Mouse (Mus musculus) embryo, embryonic 10 days (tissue): Measurements from ENCODE around the gene D630039A03Rik.

ENCODE experiments used
- DNase-seq: peaks from one replicate; pipeline ENCODE4 v3.0.0-alpha.2; 2015; ENCODE audit warnings: low spot score

The D630039A03Rik gene

GRCm38 (mm10) chr4:57916201-57916661 lies at the start of gene D630039A03Rik:
Gene D630039A03Rik (minus strand): TSS chr4:57916297.
- DNase-seq, result no peak

- no peak for DNase-seq
Measured at GRCm38 (mm10) chr4:57965516-57965915, 49.4 kb upstream of the D630039A03Rik start.

DNA sequence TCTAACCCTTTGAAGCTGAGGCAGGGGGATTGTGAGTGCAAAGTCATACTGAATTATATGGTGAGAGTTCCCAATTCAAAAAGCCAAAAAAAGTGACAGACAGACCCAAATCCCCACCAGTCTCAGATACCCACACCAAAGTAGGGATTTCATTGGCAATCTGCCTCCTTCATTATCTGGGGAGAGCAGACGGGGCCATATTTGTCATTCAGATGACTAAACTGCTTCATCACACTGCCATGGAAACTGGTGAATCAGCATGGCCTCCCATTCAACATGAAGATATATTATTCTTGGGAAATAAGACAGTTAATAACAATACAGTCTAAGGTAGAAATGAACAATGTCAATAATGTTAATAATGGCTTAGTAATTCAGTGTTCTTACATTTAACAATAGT lies 48.0 kb upstream of the D630039A03Rik start:
- no peak for DNase-seq

- DNase-seq, result no peak
Measured at GRCm38 (mm10) chr4:57959056-57959455, 43.0 kb upstream of the D630039A03Rik start.

DNA sequence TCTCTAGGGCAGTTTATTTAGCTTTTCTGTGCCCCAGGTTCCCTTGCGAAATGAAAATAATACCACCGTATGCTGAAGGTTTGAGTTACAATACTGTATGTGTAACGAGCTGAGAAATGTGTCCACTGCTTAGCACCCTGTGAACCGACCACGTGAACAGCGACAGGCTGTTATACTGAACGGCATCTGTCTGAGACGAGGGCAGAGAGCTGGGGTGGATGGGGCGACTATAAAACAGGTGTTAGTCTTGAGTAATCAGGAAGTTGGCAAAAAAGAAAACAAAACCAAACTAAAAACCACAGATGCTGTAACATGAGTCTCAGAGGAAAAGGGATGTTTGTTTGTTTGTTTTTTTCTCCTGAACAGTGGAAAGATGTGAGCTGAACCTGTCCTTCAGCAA lies 42.0 kb upstream of the D630039A03Rik start:
- DNase-seq, result no peak

GRCm38 (mm10) chr4:57957200-57958085 lies 41.3 kb upstream of the D630039A03Rik start:
- DNase-seq, result peak; percentile 22

DNA sequence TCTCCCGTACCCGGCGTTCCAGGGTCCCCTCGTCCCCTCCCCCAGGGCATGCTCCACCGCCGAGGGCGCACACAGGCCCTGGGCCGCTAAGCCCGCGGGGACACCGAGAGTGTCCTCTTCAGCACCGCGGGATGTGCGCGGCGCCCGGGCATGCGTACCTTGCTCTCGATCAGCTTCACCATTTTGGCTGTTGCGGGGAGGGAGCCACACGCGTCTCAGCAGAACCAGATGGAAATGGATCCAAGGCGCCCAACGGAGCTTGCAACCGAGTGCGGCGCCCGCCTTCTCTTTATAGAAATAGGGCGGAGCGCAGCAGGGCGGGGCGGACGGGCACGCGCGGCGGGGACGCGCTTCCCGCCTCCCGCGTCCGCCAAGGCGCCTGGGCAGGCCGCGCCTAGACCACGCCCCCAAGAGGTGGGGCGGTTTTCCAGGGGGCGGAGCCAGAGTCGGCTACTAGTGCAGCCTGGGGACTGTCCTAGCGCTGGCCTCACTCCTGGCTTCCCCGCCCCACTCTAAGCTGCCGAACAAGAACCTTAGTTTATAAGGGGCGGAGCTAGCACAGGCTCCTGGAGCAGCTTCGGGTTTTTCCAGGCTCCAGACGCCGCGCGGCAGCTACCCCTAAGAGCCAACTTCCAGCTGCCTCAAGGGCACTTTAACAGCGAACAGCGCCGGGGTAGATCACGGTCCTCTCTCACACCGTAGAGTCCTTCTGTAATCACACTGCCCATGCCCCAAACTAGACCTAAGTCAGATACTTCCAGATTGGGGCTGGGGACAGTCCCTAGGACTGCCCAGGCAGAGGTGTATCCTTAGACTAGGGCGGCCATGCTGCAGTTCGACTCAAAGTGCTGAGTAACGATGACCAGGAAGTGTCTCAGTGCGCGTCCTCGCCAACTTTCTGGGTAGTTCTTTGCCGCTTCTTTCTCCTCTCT lies 40.2 kb upstream of the D630039A03Rik start, which contains the start of gene Txn1:
Gene Txn1, minus strand, starts transcription at position 383 of the 932 bp plus-strand sequence.
- DNase-seq, result peak; percentile 96

DNA sequence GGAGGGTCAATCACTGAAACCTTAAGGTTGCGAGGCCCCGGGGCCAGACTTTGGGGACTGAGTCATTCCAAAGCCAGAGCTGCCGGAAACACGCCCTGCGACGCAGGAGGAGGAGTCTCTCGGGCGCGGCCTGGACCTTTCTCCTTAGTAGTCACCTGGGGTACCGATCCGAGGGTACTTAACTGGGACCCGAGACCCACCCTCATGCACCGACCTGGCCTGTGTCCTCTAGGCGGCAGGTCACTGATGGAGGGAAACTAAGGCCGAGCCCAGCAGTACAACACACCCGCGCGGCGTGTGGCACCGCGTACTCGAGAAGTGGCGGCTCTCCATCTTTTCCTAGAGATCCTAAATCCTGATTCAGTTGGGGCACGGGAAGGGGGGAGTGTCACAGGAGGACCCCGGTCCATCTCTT lies 39.5 kb upstream of the D630039A03Rik start:
- peak; percentile 81 for DNase-seq

DNA sequence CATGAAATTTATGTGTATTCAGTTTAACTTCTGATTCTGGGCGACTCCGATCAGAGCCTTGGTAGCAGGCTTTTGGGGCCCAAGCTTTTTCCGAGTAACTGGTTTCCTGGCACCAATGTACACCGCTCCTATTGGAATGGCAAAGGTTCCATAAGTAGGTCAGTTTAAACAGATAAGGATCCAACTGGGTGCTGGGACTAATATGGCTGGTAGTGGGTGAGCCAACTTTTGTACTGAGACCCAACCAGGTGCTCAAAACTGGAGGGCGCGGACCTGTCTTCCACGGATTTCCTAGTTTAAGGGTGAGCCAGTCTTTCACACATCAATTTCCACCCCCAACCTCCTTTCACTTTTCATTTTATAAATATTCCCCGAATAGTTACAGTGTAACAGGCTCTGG lies 38.9 kb upstream of the D630039A03Rik start:
- DNase-seq, result no peak

GRCm38 (mm10) chr4:57954580-57954979 lies 38.5 kb upstream of the D630039A03Rik start:
- no peak for DNase-seq

DNA sequence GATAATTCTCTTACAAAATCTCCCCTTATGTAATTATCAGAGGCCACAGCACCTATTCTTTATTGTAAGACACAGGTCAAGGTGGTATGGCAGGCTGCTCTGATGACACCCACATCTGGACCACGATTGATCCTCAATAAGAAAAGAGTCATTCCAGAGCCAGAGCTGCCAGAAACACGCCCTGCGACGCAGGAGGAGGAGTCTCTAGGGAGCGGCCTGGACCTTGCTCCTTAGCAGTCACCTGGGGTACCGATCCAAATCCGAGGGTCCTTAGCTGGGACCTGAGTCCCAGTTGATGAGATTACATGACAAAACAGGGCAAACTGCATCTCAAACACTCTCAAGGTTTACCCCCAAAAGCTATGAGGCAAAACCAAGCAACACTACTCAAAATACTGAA lies 37.7 kb upstream of the D630039A03Rik start:
- no peak for DNase-seq

DNA sequence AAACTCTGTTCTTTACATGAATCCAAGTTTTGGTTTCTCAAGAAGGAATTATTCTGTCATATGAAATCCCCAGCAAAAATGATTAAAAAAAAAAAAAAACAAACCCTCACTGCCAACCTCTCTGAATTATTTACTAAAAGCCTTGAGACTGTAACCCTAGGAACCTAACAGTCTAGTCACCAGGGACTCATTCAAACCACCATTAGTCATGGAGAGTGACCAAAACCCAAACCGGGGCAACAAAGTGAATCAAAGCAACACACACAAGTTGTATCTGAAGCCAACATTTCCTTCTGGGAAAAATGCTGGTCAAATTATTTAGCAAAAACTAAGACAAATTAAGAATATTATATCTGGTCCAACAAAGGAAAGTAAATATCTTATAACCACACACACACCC lies 36.8 kb upstream of the D630039A03Rik start:
- DNase-seq, result no peak

DNA sequence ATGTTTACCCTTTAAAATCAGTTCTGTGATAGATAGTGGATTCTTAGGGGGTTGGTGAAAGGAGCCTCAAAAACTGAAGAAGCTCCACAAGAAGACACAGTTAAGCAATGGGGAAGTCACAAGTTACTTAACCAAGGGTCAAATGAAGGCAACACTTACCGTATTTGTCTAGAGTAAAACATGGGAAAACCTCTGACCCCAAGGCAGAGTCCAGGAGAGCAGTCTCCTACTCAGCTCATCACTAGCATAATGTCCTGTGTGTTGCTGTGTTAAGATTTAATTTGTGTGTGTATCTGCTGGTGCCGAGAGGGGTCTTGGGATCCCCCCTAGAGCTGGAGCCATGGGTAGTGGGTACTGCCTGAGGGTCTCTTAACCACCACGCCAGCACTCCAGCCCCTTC lies 36.3 kb upstream of the D630039A03Rik start:
- no peak for DNase-seq

DNA sequence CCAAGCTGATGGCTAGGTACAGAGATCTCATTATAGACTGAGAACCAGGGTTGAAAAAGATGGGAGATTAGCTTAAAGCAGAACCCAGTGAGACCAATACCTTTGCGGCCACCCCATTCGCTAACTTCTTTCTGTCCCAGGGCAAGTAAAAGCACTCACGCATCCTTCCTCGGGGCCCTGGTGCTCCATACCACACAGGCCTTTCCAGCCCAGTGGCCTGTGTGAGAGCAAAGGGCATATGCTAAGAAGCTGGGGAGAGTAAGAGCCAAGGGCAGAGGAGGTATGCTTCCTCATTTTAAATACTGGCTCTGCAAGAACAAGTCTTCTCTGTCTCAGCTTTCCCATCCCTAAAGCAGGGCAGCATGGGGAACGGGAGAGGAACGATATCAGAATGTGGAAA lies 33.8 kb upstream of the D630039A03Rik start:
- DNase-seq, result no peak

GRCm38 (mm10) chr4:57947476-57947875 lies 31.4 kb upstream of the D630039A03Rik start:
- no peak for DNase-seq

GRCm38 (mm10) chr4:57947036-57947435 lies 30.9 kb upstream of the D630039A03Rik start:
- no peak for DNase-seq

DNA sequence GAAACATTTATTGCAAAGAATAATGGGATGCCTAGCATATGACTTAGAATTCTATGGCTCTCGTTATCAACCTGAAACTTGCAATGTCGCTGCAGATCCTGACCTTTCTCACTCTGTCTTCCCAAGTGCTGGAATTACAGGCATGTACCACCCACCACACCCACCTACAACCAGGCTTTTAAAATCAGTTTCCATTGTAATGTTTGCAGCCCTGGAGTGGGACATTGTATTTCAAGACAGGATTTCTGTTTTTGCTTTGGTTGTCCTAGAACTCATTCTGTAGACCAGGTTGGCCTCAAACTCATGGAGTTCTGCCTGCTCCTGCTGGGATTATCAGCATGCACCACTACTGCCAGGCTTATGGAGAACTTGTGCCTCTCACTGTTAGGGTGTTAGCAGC lies 26.8 kb upstream of the D630039A03Rik start:
- no peak for DNase-seq

DNA sequence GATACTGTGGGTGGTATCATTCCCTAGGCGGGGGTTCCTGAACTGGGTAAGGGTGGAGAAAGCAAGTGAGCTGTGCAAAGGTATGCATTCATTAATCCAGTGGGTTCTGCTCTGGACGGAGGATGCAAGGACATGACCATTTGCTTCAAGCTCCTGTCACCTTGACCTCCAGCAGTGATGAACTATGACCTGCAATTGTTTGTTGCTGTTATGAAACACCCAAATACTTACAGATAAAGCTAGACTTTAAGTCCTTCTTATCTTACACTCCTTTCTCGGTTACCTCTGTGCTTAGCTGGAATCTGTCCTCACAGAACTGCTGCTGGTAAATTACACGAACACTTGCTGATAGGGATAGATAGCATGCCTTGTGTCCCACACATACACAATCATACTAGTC lies 24.5 kb upstream of the D630039A03Rik start:
- DNase-seq, result no peak

GRCm38 (mm10) chr4:57937292-57937691 lies 21.2 kb upstream of the D630039A03Rik start:
- no peak for DNase-seq

- no peak for DNase-seq
Measured at GRCm38 (mm10) chr4:57934181-57934580, 18.1 kb upstream of the D630039A03Rik start.

DNA sequence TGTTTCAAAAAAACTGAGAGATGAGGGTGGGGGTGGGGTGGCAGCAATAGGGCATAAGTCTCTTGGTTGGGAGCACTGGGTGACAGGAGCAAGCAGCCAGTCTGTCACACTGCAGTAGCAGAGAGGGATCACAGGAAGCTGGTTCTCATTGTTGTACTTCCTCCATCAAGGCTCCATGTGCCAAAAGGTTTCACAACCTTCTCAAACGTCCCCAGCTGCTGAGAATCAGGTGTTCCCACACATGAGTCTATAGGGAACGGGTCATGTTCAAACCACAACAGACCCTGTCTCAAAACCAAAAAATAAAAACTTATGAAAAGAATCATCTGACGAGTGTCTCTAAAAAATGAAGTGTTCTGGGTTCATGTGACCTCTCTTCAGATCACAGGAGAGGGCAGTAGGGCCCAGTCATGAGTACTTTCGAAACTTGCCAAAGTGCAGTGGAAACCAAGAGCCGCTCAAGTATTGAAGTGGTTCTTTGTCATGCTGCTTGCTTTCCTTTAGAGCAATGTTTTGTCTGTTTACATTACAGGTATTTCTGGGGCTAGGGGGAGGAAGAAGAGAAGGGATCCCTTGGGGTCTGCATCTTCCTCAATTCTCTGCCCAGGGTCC lies 14.6 kb upstream of the D630039A03Rik start:
- no peak for DNase-seq
